Mouse (Mus musculus) heart, adult 2 months (tissue): ENCODE data around the gene Slc39a9.

Source experiments
- CTCF ChIP-seq: fragments of 200-600 bp; IDR thresholded peaks from 2 replicates; pipeline ENCODE4 v1.8.1; 2022; ENCODE audit warnings: antibody characterized with exemption, mild to moderate bottlenecking, moderate library complexity
- EP300 ChIP-seq: fragments of 200-500 bp; IDR thresholded peaks from 2 replicates; pipeline ENCODE4 v1.6.1; 2011; ENCODE audit warnings: low read depth, low read length, control low read depth; ENCODE audit not compliant: insufficient read depth
- POLR2A ChIP-seq: fragments of 200-500 bp; IDR thresholded peaks from 2 replicates; pipeline ENCODE4 v1.6.1; 2011; ENCODE audit warnings: mild to moderate bottlenecking, low read depth, low read length, control low read depth; ENCODE audit not compliant: insufficient read depth

DNA sequence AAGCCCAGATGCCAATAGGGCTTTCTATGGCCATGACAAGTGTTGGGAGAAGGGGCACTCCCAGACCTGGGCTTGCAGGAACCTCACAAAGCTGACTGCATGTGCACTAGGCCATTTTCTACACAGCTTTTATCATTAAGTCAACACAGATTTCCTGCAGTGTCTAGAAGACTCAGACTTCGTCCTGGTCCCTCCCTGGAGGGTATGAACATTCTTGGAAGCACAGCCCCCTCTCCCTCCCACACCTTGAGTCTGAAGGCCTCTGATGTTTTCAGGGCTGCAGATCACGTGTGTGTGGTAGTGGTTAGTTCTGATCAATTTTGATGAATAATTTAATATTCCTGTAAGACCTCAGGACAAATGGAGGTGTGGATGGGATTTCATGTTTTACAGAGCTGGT, 50.0 kb downstream of the Slc39a9 start:
- TF ChIP-seq EP300 (no peak), CTCF (no peak), POLR2A (no peak)
